Mouse (Mus musculus) liver, embryonic 12.5 days (tissue): ENCODE measurements around the gene Map1lc3b. TPM values are rescaled to one million over a fixed set of nuclear protein-coding genes. Genes with fewer than 3 reads are reported as not detected.

Experiments used
- ATAC-seq: fragments of 200-750 bp; cut with Nextera tagmentation; 2 replicates; pipeline ENCODE4 v1.8.0; 2017; ENCODE audit warnings: moderate number of reproducible peaks, mild to moderate bottlenecking, moderate library complexity
- H3K27ac ChIP-seq: fragments of 300-500 bp; sonication (generic); 2 replicates; pipeline ENCODE4 v1.5.1; 2016; ENCODE audit warnings: mild to moderate bottlenecking
- H3K27me3 ChIP-seq: fragments of 300-500 bp; sonication (generic); replicated peaks from 2 replicates; pipeline ENCODE4 v1.6.1; 2016; ENCODE audit warnings: mild to moderate bottlenecking, moderate library complexity
- H3K36me3 ChIP-seq: fragments of 300-500 bp; sonication (generic); 2 replicates; pipeline ENCODE4 v1.6.1; 2016; ENCODE audit warnings: mild to moderate bottlenecking, moderate library complexity
- H3K4me1 ChIP-seq: fragments of 300-500 bp; sonication (generic); 2 replicates; pipeline ENCODE4 v1.6.1; 2016
- H3K4me2 ChIP-seq: fragments of 300-500 bp; sonication (generic); 2 replicates; pipeline ENCODE4 v1.6.1; 2016; ENCODE audit warnings: mild to moderate bottlenecking, moderate library complexity
- H3K4me3 ChIP-seq: fragments of 300-500 bp; sonication (generic); 2 replicates; pipeline ENCODE4 v1.5.1; 2016; ENCODE audit warnings: mild to moderate bottlenecking, moderate library complexity
- H3K9ac ChIP-seq: fragments of 300-500 bp; sonication (generic); 2 replicates; pipeline ENCODE4 v1.6.1; 2016; ENCODE audit warnings: mild to moderate bottlenecking, moderate library complexity
- H3K9me3 ChIP-seq: fragments of 300-500 bp; sonication (generic); replicated peaks from 2 replicates; pipeline ENCODE4 v1.6.1; 2016; ENCODE audit warnings: mild to moderate bottlenecking, moderate library complexity
- WGBS: fragments of 180-500 bp; shearing (Covaris S2); methylation state at CpG from one replicate; pipeline ENCODE4 v1.1.7; 2016; ENCODE audit not compliant: insufficient replicate concordance; 5-methylcytosine and 5-hydroxymethylcytosine counted together
- polyA plus RNA-seq: library from polyadenylated mRNA; unstranded; fragments of >200 nt; fragmentation: Nextera tagmentation; extraction: Ambion mirVana; gene quantifications from 2 replicates; pipeline ENCODE4 v1.2.1, GENCODE M21; 2016

Gene Map1lc3b
- polyA plus RNA-seq, 1 experiment from 2014 or later = 137 TPM

- Histone ChIP-seq H3K4me3 (no peak overlapping the region), H3K9me3 (no peaks in the 10 kb centered on the region), H3K4me2 (no peak overlapping the region), H3K27ac (no peak overlapping the region), H3K36me3 (peaks cover 75% of the 10 kb centered on the region), H3K27me3 (no peaks in the 10 kb centered on the region), H3K4me1 (peaks cover 8% of the 10 kb centered on the region; the same call in 1 of the 2 replicates), H3K9ac (no peak overlapping the region)
- 88% methylated on average over 16 of the region's 16 CpGs for WGBS
- no peak for ATAC-seq
Observed at GRCm38 (mm10) chr8:121558538-121558937, 31.6 kb upstream of the Map1lc3b start.

GRCm38 (mm10) chr8:121559801-121560200 lies 30.4 kb upstream of the Map1lc3b start:
- no peak overlapping the region for H3K4me2 ChIP-seq
- H3K4me3 ChIP-seq = no peak overlapping the region
- H3K9me3 ChIP-seq = no peaks in the 10 kb centered on the region
- peaks cover 8% of the 10 kb centered on the region; the same call in 1 of the 2 replicates for H3K4me1 ChIP-seq
- no peak for ATAC-seq
- no peak overlapping the region for H3K9ac ChIP-seq
- 92% methylated on average over 12 of the region's 12 CpGs for WGBS
- no peaks in the 10 kb centered on the region for H3K27me3 ChIP-seq
- H3K36me3 ChIP-seq = peaks cover 69% of the 10 kb centered on the region
- H3K27ac ChIP-seq = no peak overlapping the region

- H3K27ac ChIP-seq = no peak overlapping the region
- H3K9ac ChIP-seq = no peak overlapping the region
- H3K4me1 ChIP-seq = peaks cover 8% of the 10 kb centered on the region; the same call in 1 of the 2 replicates
- peaks cover 69% of the 10 kb centered on the region for H3K36me3 ChIP-seq
- H3K4me2 ChIP-seq = no peak overlapping the region
- 88% methylated on average over 7 of the region's 7 CpGs for WGBS
- H3K4me3 ChIP-seq = no peak overlapping the region
- no peak for ATAC-seq
- H3K9me3 ChIP-seq = no peaks in the 10 kb centered on the region
- no peaks in the 10 kb centered on the region for H3K27me3 ChIP-seq
Observed at GRCm38 (mm10) chr8:121560432-121561100, 29.6 kb upstream of the Map1lc3b start.

- Histone ChIP-seq H3K27ac (no peak overlapping the region), H3K27me3 (no peaks in the 10 kb centered on the region), H3K36me3 (peaks cover 70% of the 10 kb centered on the region), H3K9me3 (no peaks in the 10 kb centered on the region), H3K4me1 (peaks cover 10% of the 10 kb centered on the region; the same call in 1 of the 2 replicates), H3K4me3 (no peak overlapping the region), H3K9ac (no peak overlapping the region), H3K4me2 (no peak overlapping the region)
- no peak for ATAC-seq
- WGBS = 82% methylated on average over 16 of the region's 16 CpGs
Observed at GRCm38 (mm10) chr8:121561636-121562345, 28.4 kb upstream of the Map1lc3b start.

GRCm38 (mm10) chr8:121562941-121563351 lies 27.2 kb upstream of the Map1lc3b start:
- peaks cover 11% of the 10 kb centered on the region for H3K4me1 ChIP-seq
- no peak overlapping the region for H3K4me3 ChIP-seq
- no peak for ATAC-seq
- H3K4me2 ChIP-seq = no peak overlapping the region
- H3K27me3 ChIP-seq = no peaks in the 10 kb centered on the region
- peaks cover 66% of the 10 kb centered on the region for H3K36me3 ChIP-seq
- H3K27ac ChIP-seq = no peak overlapping the region
- no peak overlapping the region for H3K9ac ChIP-seq
- H3K9me3 ChIP-seq = no peaks in the 10 kb centered on the region
- 75% methylated on average over 9 of the region's 9 CpGs for WGBS

- Histone ChIP-seq H3K4me3 (no peak overlapping the region), H3K27me3 (no peaks in the 10 kb centered on the region), H3K27ac (no peak overlapping the region), H3K36me3 (peaks cover 58% of the 10 kb centered on the region), H3K4me1 (peaks cover 19% of the 10 kb centered on the region), H3K4me2 (no peak overlapping the region), H3K9me3 (no peaks in the 10 kb centered on the region), H3K9ac (no peak overlapping the region)
- WGBS = 82% methylated on average over 6 of the region's 6 CpGs
- no peak for ATAC-seq
Observed at GRCm38 (mm10) chr8:121563701-121564100, 26.5 kb upstream of the Map1lc3b start.

- H3K4me3 ChIP-seq = no peak overlapping the region
- no peak overlapping the region for H3K9ac ChIP-seq
- H3K27me3 ChIP-seq = no peaks in the 10 kb centered on the region
- no peak for ATAC-seq
- no peak overlapping the region for H3K4me2 ChIP-seq
- 69% methylated on average over 6 of the region's 6 CpGs for WGBS
- H3K27ac ChIP-seq = no peak overlapping the region
- H3K36me3 ChIP-seq = peaks cover 26% of the 10 kb centered on the region
- H3K9me3 ChIP-seq = no peaks in the 10 kb centered on the region
- peaks cover 45% of the 10 kb centered on the region for H3K4me1 ChIP-seq
Observed at GRCm38 (mm10) chr8:121568321-121568720, 21.8 kb upstream of the Map1lc3b start.

- WGBS = 47% methylated on average over 21 of the region's 21 CpGs
- Histone ChIP-seq H3K27ac (peak overlapping the region; percentile 61), H3K4me1 (peaks cover 64% of the 10 kb centered on the region), H3K9ac (no peak overlapping the region), H3K36me3 (peaks cover 12% of the 10 kb centered on the region), H3K27me3 (no peaks in the 10 kb centered on the region), H3K4me2 (peak overlapping the region; percentile 46), H3K4me3 (no peak overlapping the region), H3K9me3 (no peaks in the 10 kb centered on the region)
- ATAC-seq = no peak
Observed at GRCm38 (mm10) chr8:121570335-121570734, 19.8 kb upstream of the Map1lc3b start.

- Histone ChIP-seq H3K27me3 (no peaks in the 10 kb centered on the region), H3K9ac (no peak overlapping the region), H3K27ac (peak overlapping the region; percentile 61), H3K4me2 (peak overlapping the region; percentile 46), H3K36me3 (peaks cover 8% of the 10 kb centered on the region), H3K9me3 (no peaks in the 10 kb centered on the region), H3K4me3 (no peak overlapping the region), H3K4me1 (peaks cover 67% of the 10 kb centered on the region)
- no peak for ATAC-seq
- 67% methylated on average over 17 of the region's 17 CpGs for WGBS
Observed at GRCm38 (mm10) chr8:121570801-121571200, 19.4 kb upstream of the Map1lc3b start.

- Histone ChIP-seq H3K9ac (no peak overlapping the region), H3K27me3 (no peaks in the 10 kb centered on the region), H3K27ac (no peak overlapping the region), H3K9me3 (no peaks in the 10 kb centered on the region), H3K36me3 (no peaks in the 10 kb centered on the region), H3K4me2 (no peak overlapping the region), H3K4me1 (peaks cover 78% of the 10 kb centered on the region), H3K4me3 (no peak overlapping the region)
- ATAC-seq = no peak
- WGBS = 79% methylated on average over 7 of the region's 7 CpGs
Observed at GRCm38 (mm10) chr8:121572121-121572520, 18.0 kb upstream of the Map1lc3b start.

GRCm38 (mm10) chr8:121573275-121573674 lies 16.9 kb upstream of the Map1lc3b start:
- peak overlapping the region; percentile 4; the same call in 1 of the 2 replicates for H3K9ac ChIP-seq
- 0 out of 2 replicates have a peak overlapping the region, but pooled peaks have one; percentile 3 for H3K4me2 ChIP-seq
- no peaks in the 10 kb centered on the region for H3K27me3 ChIP-seq
- 54% methylated on average over 3 of the region's 3 CpGs for WGBS
- H3K4me3 ChIP-seq = no peak overlapping the region
- ATAC-seq = peak; percentile 63
- peaks cover 85% of the 10 kb centered on the region for H3K4me1 ChIP-seq
- H3K9me3 ChIP-seq = no peaks in the 10 kb centered on the region
- no peak overlapping the region for H3K27ac ChIP-seq
- H3K36me3 ChIP-seq = no peaks in the 10 kb centered on the region

GRCm38 (mm10) chr8:121575661-121576060 lies 14.5 kb upstream of the Map1lc3b start:
- Histone ChIP-seq H3K4me1 (peaks cover 87% of the 10 kb centered on the region), H3K27ac (no peak overlapping the region), H3K4me3 (no peak overlapping the region), H3K9ac (no peak overlapping the region), H3K9me3 (no peaks in the 10 kb centered on the region), H3K36me3 (no peaks in the 10 kb centered on the region), H3K4me2 (no peak overlapping the region), H3K27me3 (no peaks in the 10 kb centered on the region)
- 80% methylated on average over 3 of the region's 3 CpGs for WGBS
- ATAC-seq = no peak
